Mouse (Mus musculus): ENCODE data around the gene Ptgis. TPM values are rescaled to one million over a fixed set of nuclear protein-coding genes. Genes with fewer than 3 reads are reported as not detected.

The Ptgis gene
- polyA plus RNA-seq, 1 experiment, result 1.2 TPM

DNA sequence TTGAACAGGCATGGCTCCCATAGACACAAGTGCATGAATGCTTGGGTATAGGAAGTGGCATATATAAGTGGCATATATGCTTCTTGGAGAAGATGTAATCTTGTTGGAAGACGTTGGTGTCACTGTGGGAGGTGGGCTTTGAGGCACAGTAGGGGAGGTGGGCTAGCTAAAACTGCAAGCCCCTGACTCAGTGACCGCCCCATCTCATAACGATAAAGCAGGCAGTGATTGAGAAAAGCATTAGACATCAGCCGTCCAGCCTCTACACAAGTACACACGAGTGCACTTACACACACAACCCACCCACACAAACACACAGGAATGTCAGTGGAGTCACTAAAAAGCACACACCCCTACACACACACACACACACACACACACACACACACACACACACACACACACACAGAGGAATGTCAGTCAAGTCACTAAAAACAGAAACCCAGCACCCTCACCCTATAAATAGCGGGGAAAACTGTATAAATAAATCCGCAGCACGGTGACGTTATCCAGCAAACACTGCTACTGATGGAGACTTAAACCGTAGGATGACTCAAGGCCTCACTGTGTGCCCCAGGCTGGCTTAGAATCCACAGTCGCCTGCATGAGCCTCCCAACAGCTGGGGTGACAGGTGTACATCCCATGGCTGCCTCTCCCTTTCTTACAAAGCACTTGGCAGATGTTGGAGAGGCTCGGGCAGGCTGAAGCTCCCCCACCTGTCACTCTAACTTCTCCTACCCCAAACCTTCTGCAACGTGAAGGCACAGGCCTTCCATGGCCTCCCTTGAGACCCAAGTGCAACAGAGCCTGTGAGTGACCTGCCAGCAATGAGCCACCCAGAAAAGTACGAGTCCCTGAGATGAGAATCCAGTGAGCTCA, 27.4 kb upstream of the Ptgis start:
- WGBS, result 75% methylated on average over 14 of the region's 14 CpGs
- TF ChIP-seq CTCF (IDR thresholded peaks at IDR 0.05; ENCODE audit: control insufficient read depth, insufficient read depth, low read length) (no peak), POLR2A (IDR thresholded peaks at IDR 0.05; ENCODE audit: borderline replicate concordance, control insufficient read depth, low read depth, low read length) (no peak)
- H3K27ac ChIP-seq (ENCODE audit: control insufficient read depth, insufficient read depth, low read depth, low read length, poor library complexity), result no peak overlapping the region

GRCm38 (mm10) chr2:167266231-167266630, 25.8 kb upstream of the Ptgis start:
- TF ChIP-seq CTCF (IDR thresholded peaks at IDR 0.05; ENCODE audit: control insufficient read depth, insufficient read depth, low read length), result no peak
- no peak for TF ChIP-seq POLR2A (IDR thresholded peaks at IDR 0.05; ENCODE audit: borderline replicate concordance, control insufficient read depth, low read depth, low read length)

More for the DNA sequence above, 27.4 kb upstream of the Ptgis start:
- Histone ChIP-seq H3K4me1 (ENCODE audit: control insufficient read depth, insufficient read depth, low read length) (no peaks in the 10 kb centered on the region; the same call in 1 of the 2 replicates), H3K4me3 (replicated peaks; ENCODE audit: control insufficient read depth, low read depth, low read length) (no peak overlapping the region)

DNA sequence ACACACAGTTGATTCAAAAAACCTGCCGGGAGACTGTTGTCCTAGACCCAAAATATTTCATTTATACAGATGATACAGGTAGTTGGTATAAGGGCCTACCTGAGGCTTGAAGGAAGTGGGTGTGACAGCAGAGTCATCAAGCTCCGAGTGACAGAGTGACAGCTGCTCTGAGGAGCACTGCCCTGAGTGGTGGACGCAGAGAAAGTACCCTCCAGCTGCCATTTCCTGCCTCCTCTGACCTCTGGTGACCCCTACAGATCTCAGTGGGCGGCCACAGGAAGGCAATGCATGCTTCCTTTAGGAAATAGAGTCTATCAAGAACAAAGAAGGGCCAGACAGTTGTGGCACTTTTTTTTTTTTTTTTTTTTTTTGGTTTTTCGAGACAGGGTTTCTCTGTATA, 25.4 kb upstream of the Ptgis start:
- H3K4me3 ChIP-seq (replicated peaks; ENCODE audit: control insufficient read depth, low read depth, low read length), result no peak overlapping the region
- H3K4me1 ChIP-seq (ENCODE audit: control insufficient read depth, insufficient read depth, low read length), result no peaks in the 10 kb centered on the region
- H3K27ac ChIP-seq (ENCODE audit: control insufficient read depth, insufficient read depth, low read depth, low read length, poor library complexity), result no peak overlapping the region
- no peak for TF ChIP-seq CTCF (IDR thresholded peaks at IDR 0.05; ENCODE audit: control insufficient read depth, insufficient read depth, low read length)
- TF ChIP-seq POLR2A (IDR thresholded peaks at IDR 0.05; ENCODE audit: borderline replicate concordance, control insufficient read depth, low read depth, low read length), result no peak
- WGBS, result 32% methylated on average over 5 of the region's 5 CpGs

More at GRCm38 (mm10) chr2:167266231-167266630, 25.8 kb upstream of the Ptgis start:
- H3K4me3 ChIP-seq (replicated peaks; ENCODE audit: control insufficient read depth, low read depth, low read length), result no peak overlapping the region
- H3K27ac ChIP-seq (ENCODE audit: control insufficient read depth, insufficient read depth, low read depth, low read length, poor library complexity), result no peak overlapping the region
- H3K4me1 ChIP-seq (ENCODE audit: control insufficient read depth, insufficient read depth, low read length), result no peaks in the 10 kb centered on the region; the same call in 1 of the 2 replicates
- WGBS, result 81% methylated on average over 10 of the region's 10 CpGs

GRCm38 (mm10) chr2:167265021-167265420, 24.6 kb upstream of the Ptgis start:
- no peak overlapping the region for H3K27ac ChIP-seq (ENCODE audit: control insufficient read depth, insufficient read depth, low read depth, low read length, poor library complexity)
- no peaks in the 10 kb centered on the region for H3K4me1 ChIP-seq (ENCODE audit: control insufficient read depth, insufficient read depth, low read length)
- H3K4me3 ChIP-seq (replicated peaks; ENCODE audit: control insufficient read depth, low read depth, low read length), result no peak overlapping the region
- TF ChIP-seq CTCF (IDR thresholded peaks at IDR 0.05; ENCODE audit: control insufficient read depth, insufficient read depth, low read length) (no peak), POLR2A (IDR thresholded peaks at IDR 0.05; ENCODE audit: borderline replicate concordance, control insufficient read depth, low read depth, low read length) (no peak)
- 72% methylated on average over 2 of the region's 2 CpGs for whole genome bisulfite sequencing

DNA sequence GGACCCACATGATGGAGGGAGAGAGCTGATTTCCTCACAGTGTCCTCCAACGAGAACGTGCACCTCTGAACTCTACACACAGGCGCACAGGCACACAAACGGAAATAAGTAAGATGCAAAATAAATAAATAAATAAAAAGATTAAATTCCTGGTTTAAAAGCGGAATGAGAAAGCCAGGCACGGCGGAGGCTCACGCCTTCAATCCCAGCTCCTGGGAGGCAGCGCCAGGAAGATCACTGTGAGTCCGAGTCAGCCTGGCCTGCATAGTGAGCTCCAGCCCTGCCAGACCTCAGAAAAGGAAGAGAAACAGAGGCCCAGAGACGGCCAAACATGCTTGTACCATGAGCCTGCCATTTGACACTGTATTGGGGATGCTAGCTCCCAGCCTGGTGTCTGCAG, 23.5 kb upstream of the Ptgis start:
- no peak overlapping the region for H3K4me3 ChIP-seq (replicated peaks; ENCODE audit: control insufficient read depth, low read depth, low read length)
- no peak for TF ChIP-seq CTCF (IDR thresholded peaks at IDR 0.05; ENCODE audit: control insufficient read depth, insufficient read depth, low read length)
- no peak for TF ChIP-seq POLR2A (IDR thresholded peaks at IDR 0.05; ENCODE audit: borderline replicate concordance, control insufficient read depth, low read depth, low read length)
- 81% methylated on average over 11 of the region's 11 CpGs for whole genome bisulfite sequencing
- no peak overlapping the region for H3K27ac ChIP-seq (ENCODE audit: control insufficient read depth, insufficient read depth, low read depth, low read length, poor library complexity)
- no peaks in the 10 kb centered on the region for H3K4me1 ChIP-seq (ENCODE audit: control insufficient read depth, insufficient read depth, low read length)

- H3K27ac ChIP-seq (ENCODE audit: control insufficient read depth, insufficient read depth, low read depth, low read length, poor library complexity), result no peak overlapping the region
- no peaks in the 10 kb centered on the region for H3K4me1 ChIP-seq (ENCODE audit: control insufficient read depth, insufficient read depth, low read length)
- TF ChIP-seq CTCF (IDR thresholded peaks at IDR 0.05; ENCODE audit: control insufficient read depth, insufficient read depth, low read length) (no peak), POLR2A (IDR thresholded peaks at IDR 0.05; ENCODE audit: borderline replicate concordance, control insufficient read depth, low read depth, low read length) (no peak)
- H3K4me3 ChIP-seq (replicated peaks; ENCODE audit: control insufficient read depth, low read depth, low read length), result no peak overlapping the region
- WGBS, result 82% methylated on average over 8 of the region's 8 CpGs
Observed at GRCm38 (mm10) chr2:167263040-167263810, 22.8 kb upstream of the Ptgis start.

GRCm38 (mm10) chr2:167262433-167262832, 22.0 kb upstream of the Ptgis start:
- 93% methylated on average over 10 of the region's 10 CpGs for WGBS
- no peak for TF ChIP-seq POLR2A (IDR thresholded peaks at IDR 0.05; ENCODE audit: borderline replicate concordance, control insufficient read depth, low read depth, low read length)
- no peak for TF ChIP-seq CTCF (IDR thresholded peaks at IDR 0.05; ENCODE audit: control insufficient read depth, insufficient read depth, low read length)
- no peak overlapping the region for H3K27ac ChIP-seq (ENCODE audit: control insufficient read depth, insufficient read depth, low read depth, low read length, poor library complexity)

DNA sequence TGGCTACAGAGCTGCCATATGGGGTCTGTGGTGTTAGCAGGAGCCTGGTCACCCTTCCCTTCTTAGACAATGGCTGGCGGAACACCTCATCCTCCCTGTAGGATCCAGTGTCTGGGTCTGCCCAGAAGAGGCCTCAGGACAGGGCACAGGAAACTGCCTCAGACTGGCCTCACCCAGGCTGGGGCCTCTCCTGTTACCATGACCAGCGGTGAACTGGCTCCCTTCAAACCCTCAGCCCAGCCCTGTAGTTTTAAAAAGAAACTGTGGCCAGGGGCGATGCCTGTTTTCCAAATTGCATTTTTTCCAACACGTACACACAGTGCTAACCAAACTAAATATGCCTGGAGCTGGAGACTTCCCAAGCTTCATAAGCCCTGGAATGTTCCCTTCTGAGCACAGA, 20.7 kb upstream of the Ptgis start:
- WGBS, result 88% methylated on average over 4 of the region's 4 CpGs
- no peak for TF ChIP-seq CTCF (IDR thresholded peaks at IDR 0.05; ENCODE audit: control insufficient read depth, insufficient read depth, low read length)
- no peak for TF ChIP-seq POLR2A (IDR thresholded peaks at IDR 0.05; ENCODE audit: borderline replicate concordance, control insufficient read depth, low read depth, low read length)
- Histone ChIP-seq H3K4me3 (replicated peaks; ENCODE audit: control insufficient read depth, low read depth, low read length) (no peak overlapping the region), H3K27ac (ENCODE audit: control insufficient read depth, insufficient read depth, low read depth, low read length, poor library complexity) (no peak overlapping the region), H3K4me1 (ENCODE audit: control insufficient read depth, insufficient read depth, low read length) (no peaks in the 10 kb centered on the region)

More at GRCm38 (mm10) chr2:167262433-167262832, 22.0 kb upstream of the Ptgis start:
- Histone ChIP-seq H3K4me1 (ENCODE audit: control insufficient read depth, insufficient read depth, low read length) (no peaks in the 10 kb centered on the region), H3K4me3 (replicated peaks; ENCODE audit: control insufficient read depth, low read depth, low read length) (no peak overlapping the region)
